Mouse (Mus musculus) kidney, postnatal 0 days (tissue): ENCODE results near the gene Crip1. TPM values are rescaled to one million over a fixed set of nuclear protein-coding genes. Genes with fewer than 3 reads are reported as not detected.

Experiments used
- ATAC-seq: fragments of 200-750 bp; cut with Nextera tagmentation; replicated peaks from 2 replicates; pipeline ENCODE4 v1.8.0; 2017; ENCODE audit warnings: low read depth, moderate number of reproducible peaks, moderate TSS enrichment, moderate library complexity; ENCODE audit not compliant: low FRiP score
- DNase-seq: peaks from one replicate; pipeline ENCODE4 v3.0.0-alpha.2; 2016; ENCODE audit warnings: low spot score
- H3K27ac ChIP-seq: fragments of 300-500 bp; sonication (generic); 2 replicates; pipeline ENCODE4 v1.5.1; 2014; ENCODE audit warnings: mild to moderate bottlenecking
- H3K27me3 ChIP-seq: fragments of 300-500 bp; sonication (generic); 2 replicates; pipeline ENCODE4 v1.6.1; 2014; ENCODE audit warnings: low read length, mixed read lengths; ENCODE audit not compliant: insufficient read depth
- H3K36me3 ChIP-seq: fragments of 300-500 bp; sonication (generic); 2 replicates; pipeline ENCODE4 v1.6.1; 2014; ENCODE audit warnings: low read length, mixed read lengths; ENCODE audit not compliant: insufficient read depth
- H3K4me1 ChIP-seq: fragments of 300-500 bp; sonication (generic); replicated peaks from 2 replicates; pipeline ENCODE4 v1.6.1; 2014; ENCODE audit warnings: antibody characterized with exemption, low read length, mixed read lengths; ENCODE audit not compliant: insufficient read depth
- H3K4me2 ChIP-seq: fragments of 300-500 bp; sonication (generic); 2 replicates; pipeline ENCODE4 v1.6.1; 2014; ENCODE audit warnings: mild to moderate bottlenecking, low read length, moderate library complexity, mixed read lengths
- H3K4me3 ChIP-seq: fragments of 300-500 bp; sonication (generic); replicated peaks from 2 replicates; pipeline ENCODE4 v1.5.1; 2014; ENCODE audit warnings: low read depth, low read length
- H3K9ac ChIP-seq: fragments of 300-500 bp; sonication (generic); 2 replicates; pipeline ENCODE4 v1.6.1; 2014; ENCODE audit warnings: low read depth, low read length
- H3K9me3 ChIP-seq: fragments of 300-500 bp; sonication (generic); replicated peaks from 2 replicates; pipeline ENCODE4 v1.6.1; 2016; ENCODE audit warnings: low read length, inconsistent platforms, mixed read lengths
- CTCF ChIP-seq: IDR thresholded peaks from 2 replicates; pipeline ENCODE4 v1.5.1; 2016; ENCODE audit warnings: antibody characterized with exemption, low read depth, mild to moderate bottlenecking, moderate library complexity
- WGBS: fragments of 180-500 bp; shearing (Covaris S2); extraction: QIAGEN DNeasy Blood & Tissue Kit; methylation state at CpG from one replicate; pipeline ENCODE4 v1.1.7; 2014; 5-methylcytosine and 5-hydroxymethylcytosine counted together
- polyA plus RNA-seq: library from polyadenylated mRNA; unstranded; fragments of >200 nt; fragmentation: Nextera tagmentation; extraction: Ambion mirVana; gene quantifications from 2 replicates; pipeline ENCODE4 v1.2.1, GENCODE M21; 2015

Crip1 gene
- polyA plus RNA-seq, 1 experiment from 2014 or later, result 357 TPM

DNA sequence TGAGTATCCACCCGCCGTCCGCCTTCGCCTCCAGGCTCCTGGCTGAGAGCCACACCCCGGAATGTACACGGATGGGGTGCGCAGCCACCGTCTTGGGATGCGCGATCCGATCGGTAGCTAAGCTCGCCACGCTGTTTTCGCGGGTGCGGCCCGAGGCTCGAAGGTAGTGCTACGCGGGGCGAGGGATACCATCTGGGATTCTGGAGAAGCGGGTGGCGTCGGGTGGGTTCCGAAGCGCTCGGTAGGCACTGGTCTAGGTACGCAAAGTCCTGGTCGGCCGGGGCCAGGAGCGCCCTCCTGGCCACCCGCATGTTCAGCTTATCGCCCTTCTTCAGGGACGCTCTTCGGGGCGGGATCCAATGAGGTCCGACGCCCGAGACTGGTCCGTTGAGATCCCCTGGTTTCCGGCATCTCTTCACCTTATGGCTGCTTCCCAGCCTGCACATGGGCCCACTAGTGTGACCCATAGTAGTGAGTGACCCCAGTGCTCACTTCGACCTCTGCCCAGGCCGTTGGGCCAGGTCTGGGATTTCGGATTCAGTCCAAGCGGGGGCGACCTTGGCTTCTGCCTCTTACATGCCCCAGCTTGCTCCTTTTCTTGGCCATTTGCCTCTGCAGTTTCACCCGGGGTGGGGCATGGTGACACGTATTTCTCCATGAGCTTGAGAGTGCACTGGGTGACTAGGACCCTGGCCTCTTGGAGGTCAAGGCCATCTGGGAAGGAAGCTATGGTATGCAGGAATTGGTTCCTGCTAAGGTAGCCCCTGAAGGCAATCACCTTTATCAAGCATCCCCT, 5.3 kb upstream of the Crip1 start:
- no peak for DNase-seq
- Histone ChIP-seq H3K36me3 (peaks cover 29% of the 10 kb centered on the region), H3K4me3 (peak overlapping the region; percentile 50), H3K27me3 (no peaks in the 10 kb centered on the region), H3K4me2 (peak overlapping the region; percentile 79), H3K9ac (peak overlapping the region; percentile 61), H3K9me3 (no peaks in the 10 kb centered on the region), H3K4me1 (peaks cover 39% of the 10 kb centered on the region), H3K27ac (peak overlapping the region; percentile 90)
- 3% methylated on average over 49 of the region's 49 CpGs for WGBS
- no peak; the same call in 1 of the 2 replicates for ATAC-seq
- no peak for TF ChIP-seq CTCF

DNA sequence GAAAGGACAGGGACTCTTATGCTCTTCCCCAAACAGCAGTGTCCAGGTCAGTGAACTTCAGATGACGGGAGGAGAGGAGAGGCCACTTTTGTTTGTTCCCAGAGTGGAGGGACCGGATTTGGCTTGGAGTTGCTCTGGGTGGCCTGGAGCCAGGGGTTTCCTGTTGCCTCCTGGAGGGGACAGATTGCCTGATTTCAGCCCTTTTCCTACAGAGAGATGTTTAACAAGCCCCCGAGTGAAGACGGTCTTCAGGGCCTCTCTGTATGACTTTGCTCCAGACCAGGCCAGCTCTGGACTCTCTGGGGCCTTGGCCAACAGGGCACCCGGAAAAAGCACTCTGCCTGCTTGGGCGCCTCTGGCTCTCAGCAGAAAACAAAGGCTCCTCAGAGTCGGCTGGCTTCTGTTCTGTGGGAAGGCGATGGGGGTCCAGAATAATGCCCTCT, 4.6 kb upstream of the Crip1 start:
- H3K27ac ChIP-seq, result peak overlapping the region; percentile 90
- no peaks in the 10 kb centered on the region for H3K27me3 ChIP-seq
- H3K4me3 ChIP-seq, result peak overlapping the region; percentile 50
- peak overlapping the region; percentile 79 for H3K4me2 ChIP-seq
- H3K36me3 ChIP-seq, result peaks cover 22% of the 10 kb centered on the region
- H3K9ac ChIP-seq, result peak overlapping the region; percentile 61
- H3K4me1 ChIP-seq, result peaks cover 42% of the 10 kb centered on the region
- no peaks in the 10 kb centered on the region for H3K9me3 ChIP-seq
- 35% methylated on average over 8 of the region's 8 CpGs for WGBS
- DNase-seq (peak; percentile 52), ATAC-seq (no peak)
- TF ChIP-seq CTCF, result no peak

DNA sequence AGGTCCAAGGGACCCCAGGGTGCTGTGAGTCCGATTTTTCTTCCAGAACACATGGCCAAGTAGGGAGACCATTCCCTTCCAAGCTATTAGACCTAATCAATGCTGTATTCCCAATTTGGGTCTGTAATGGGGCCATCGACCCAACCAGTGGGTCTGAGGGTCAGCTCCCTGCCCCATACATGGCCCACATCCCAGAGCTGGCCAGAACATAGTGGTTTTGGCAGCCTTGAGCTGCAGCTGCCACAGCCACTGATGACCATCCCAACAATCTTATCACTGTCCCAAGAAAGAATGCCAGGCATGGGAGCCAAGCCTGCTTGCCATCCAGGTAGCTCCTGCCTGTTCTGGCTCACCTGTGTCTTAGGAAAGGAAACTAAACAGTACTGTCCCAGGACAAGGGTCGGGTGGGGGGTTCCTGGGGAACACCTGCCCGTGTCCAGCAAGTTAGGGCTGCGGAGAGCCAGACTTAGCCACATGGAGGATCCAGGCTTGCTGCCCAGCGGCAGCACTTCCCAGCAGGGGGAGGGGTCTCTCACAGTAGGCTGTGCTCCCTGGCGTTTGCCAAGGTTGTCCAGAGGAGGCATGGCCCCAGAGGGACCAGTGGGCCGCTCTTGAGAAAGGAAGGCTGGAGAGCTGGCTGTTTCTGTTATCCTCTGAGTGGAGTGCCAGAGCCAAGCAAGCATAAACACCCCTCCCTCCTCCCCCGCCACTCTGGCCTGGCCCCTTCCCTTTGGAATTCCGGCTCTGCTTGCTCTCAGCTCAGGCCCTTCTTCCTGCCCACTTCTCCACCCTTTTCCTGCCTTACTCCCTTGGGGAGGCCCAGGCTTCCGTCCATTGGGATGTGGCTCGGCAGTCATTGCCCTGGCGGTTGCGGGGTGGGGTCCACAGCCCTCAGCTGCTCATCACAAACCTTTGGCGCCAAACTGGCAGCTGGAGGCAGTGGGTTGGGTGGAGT, 3.8 kb upstream of the Crip1 start:
- DNase-seq (peak; percentile 93), ATAC-seq (peak; percentile 15)
- Histone ChIP-seq H3K4me3 (peak overlapping the region; percentile 50), H3K9me3 (no peaks in the 10 kb centered on the region), H3K9ac (peak overlapping the region; percentile 61), H3K36me3 (peaks cover 15% of the 10 kb centered on the region), H3K27me3 (no peaks in the 10 kb centered on the region), H3K4me1 (peaks cover 49% of the 10 kb centered on the region), H3K27ac (peak overlapping the region; percentile 90), H3K4me2 (peak overlapping the region; percentile 79)
- 13% methylated on average over 15 of the region's 15 CpGs for WGBS
- peak; percentile 29; the same call in 1 of the 2 replicates for TF ChIP-seq CTCF

DNA sequence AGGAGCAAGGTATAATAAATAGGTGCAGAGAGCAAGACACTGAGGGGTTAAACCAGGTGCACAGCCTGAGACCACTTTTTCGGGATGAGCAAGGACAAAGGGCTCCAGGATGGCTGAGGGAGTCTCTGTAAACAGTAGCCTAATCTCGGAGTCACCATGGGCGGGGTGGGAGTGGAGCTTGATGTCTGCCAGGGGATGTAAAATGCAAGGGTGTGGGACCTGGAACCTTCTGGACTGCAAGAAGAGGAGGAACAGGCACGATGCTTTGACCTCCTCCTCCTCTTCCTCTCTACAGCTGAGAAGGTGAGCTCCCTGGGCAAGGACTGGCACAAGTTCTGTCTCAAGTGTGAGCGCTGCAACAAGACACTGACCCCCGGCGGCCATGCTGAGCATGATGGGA, 3.0 kb upstream of the Crip1 start:
- no peaks in the 10 kb centered on the region for H3K9me3 ChIP-seq
- 45% methylated on average over 7 of the region's 7 CpGs for WGBS
- no peak for TF ChIP-seq CTCF
- no peak for DNase-seq
- no peak for ATAC-seq
- H3K4me2 ChIP-seq, result peak overlapping the region; percentile 79
- H3K4me1 ChIP-seq, result peaks cover 53% of the 10 kb centered on the region
- H3K36me3 ChIP-seq, result peaks cover 11% of the 10 kb centered on the region
- H3K9ac ChIP-seq, result no peak overlapping the region
- H3K4me3 ChIP-seq, result peak overlapping the region; percentile 50; the same call in 1 of the 2 replicates
- H3K27me3 ChIP-seq, result no peaks in the 10 kb centered on the region
- peak overlapping the region; percentile 90 for H3K27ac ChIP-seq

DNA sequence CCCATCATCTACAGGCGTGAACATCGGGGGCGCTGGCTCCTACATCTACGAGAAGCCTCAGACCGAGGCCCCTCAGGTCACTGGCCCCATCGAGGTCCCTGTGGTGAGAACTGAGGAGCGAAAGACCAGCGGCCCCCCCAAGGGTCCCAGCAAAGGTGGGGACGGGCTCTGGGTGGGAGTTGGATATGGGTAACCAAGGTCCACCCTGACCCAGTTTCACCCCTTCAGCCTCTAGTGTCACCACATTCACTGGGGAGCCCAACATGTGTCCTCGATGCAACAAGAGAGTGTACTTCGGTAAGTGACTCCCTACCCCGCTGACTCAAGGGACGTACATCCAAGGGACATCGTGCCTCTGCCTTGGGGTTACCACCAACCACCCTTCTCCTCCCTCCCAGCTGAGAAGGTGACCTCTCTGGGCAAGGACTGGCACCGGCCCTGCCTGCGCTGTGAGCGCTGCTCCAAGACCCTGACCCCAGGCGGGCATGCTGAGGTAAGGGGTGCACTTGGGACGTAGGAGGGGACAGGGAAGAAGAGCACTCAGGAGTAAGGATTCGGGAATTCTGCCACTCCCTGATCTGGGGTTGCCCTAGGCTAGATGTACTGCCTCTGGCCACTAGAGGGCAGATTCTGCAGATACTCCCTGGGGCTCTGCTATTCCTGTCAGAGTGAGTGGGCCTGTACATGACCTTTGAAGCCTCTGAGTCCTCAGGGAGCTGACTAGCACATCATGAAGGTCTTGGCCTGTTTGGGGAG, 1.9 kb upstream of the Crip1 start:
- peak; percentile 71 for TF ChIP-seq CTCF
- H3K9ac ChIP-seq, result no peak overlapping the region

More for the DNA sequence above, 1.9 kb upstream of the Crip1 start:
- ATAC-seq, result no peak
- Histone ChIP-seq H3K36me3 (peaks cover 11% of the 10 kb centered on the region), H3K4me1 (peaks cover 53% of the 10 kb centered on the region), H3K4me3 (no peak overlapping the region), H3K27ac (no peak overlapping the region), H3K4me2 (no peak overlapping the region), H3K27me3 (no peaks in the 10 kb centered on the region), H3K9me3 (no peaks in the 10 kb centered on the region)
- no peak for DNase-seq
- 76% methylated on average over 20 of the region's 20 CpGs for WGBS
